Mouse (Mus musculus) 3T3-L1 (cell line): ENCODE results near the gene Adgrg1.

ENCODE experiments used
- DNase-seq: peaks from one replicate; pipeline ENCODE4 v3.0.0-alpha.2; 2015; ENCODE audit warnings: low read depth, low spot score

Adgrg1 gene

DNA sequence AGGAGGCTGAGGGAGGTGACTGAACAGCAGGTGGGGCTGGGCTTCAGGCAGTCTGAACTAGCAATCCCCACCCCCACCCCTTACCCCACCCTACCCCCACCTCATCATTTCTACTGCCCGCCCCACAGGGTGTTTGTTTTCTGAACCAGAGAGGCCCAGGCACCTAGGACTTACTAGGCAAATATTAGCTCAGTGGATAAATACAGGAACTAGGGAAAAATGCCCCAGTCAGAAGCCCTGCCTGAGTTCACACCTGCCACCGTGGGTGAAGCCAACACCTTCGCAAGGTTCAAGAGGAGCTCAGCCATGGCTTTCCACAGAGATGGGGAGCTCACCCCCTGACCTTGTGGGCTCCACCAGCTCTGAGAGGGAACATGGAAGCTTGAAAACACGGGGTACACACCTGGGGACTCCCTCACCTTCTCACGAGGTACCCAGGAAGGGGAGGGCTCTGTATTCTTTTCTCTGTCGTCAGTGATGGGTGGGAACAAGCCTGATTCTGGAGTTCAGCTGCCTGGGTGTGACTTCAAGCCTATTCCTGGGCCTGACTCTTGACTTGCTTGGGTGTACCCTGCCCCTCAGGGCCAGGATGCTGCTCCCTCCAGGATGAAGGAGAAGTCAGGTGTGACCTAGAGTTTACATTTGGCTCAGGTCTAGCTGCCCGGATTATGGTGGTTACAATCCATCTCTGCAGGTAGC is at the start of gene Adgrg1:
Gene Adgrg1, plus strand, starts transcription at position 285 of the 699 bp plus-strand sequence.
- no peak for DNase-seq

DNA sequence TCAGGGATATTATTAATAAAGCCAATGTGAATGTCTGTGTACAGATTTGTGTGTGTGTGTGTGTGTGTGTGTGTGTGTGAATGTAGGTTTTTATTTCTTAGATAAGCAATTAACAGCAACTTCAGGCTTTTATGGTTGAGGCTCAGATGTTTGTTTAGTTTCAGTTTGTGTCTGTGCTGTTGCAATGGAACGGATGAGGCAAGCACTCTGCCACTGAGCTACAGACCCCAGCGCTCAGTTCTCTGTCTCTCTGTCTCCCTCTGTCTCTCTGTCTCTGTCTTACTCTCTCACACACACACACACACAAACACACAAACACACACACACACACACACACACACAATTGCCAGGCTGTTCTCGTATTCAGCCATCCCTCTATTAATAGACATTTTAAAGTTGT is 46.3 kb upstream of the Adgrg1 start:
- DNase-seq: no peak

DNA sequence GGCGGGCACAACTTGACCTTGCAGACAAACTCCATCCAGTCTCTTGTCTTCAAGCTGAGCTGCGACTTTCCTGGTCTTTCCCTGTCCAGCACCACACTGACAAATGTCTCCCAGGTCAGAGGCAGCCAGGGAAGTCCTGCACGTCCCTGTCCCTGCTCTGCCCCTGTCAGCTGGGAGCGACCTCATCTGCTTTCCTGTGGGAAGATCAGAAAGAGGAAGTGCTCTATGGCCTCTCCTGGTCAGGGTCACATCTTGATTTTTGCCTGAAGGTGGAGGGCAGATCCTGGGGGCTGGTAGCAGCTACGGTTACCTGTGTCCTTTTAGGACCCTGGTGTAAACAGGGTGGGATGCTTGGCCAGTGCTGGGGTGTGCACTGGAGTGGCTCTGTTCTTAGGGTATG is 40.6 kb upstream of the Adgrg1 start:
- no peak for DNase-seq

DNA sequence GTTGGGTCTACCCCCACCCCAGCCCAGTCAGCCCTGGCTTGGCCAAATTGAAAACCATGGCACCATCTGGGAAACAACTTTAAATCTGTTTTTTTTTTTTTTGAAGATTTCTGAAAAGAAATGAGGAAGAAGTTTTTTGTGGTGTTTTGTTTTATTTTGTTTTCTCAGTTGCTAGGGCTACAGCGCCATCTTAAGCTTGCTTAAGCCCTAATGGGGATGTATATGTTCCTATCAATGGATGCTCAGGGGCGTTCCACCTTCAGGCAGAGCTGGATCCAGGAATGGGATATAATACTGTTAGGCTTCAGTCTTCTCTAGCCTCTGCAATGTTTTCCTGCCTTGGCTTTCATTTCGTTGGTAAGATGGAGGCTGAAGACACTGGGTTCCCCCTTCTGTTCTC is 39.4 kb upstream of the Adgrg1 start:
- DNase-seq: no peak

DNA sequence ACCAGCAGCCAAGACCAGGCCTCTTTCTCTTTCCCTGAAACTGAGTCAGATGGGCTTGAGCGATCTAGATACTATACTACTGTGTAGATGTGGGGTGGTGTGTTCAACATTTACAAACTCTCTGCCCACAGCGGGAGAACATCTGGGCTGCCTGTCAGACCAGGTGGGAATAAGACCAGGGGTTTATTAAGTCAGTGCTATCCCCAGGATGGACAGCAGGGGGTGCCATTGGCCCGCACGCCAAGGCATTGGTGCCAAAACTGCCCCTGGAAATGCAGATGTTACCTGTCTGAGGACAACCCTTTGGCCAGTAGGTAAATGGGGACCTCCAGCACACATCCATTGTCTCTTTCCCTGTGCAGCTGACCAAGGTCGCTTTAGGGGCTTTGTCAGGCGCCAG is 32.0 kb upstream of the Adgrg1 start:
- peak; percentile 68 for DNase-seq

DNA sequence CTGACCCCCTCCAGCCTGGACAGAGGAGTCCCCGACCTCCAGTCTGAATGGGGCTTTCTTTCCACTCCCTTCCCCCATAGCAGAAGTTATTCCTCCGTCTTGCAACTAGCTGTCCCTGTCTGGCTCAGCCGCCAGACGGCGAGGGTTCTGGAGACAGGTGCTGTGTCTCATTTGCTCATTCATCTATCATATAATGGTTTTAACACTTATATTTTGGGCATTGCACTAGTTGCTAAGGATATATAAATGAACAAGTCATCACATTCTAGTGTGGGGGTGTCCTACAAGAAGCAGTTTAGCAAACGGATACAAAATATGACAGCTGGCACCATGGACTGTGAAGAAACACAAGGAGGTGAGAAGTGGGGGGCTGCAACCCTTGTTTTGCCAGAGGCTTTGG is 29.4 kb upstream of the Adgrg1 start:
- DNase-seq: no peak

DNA sequence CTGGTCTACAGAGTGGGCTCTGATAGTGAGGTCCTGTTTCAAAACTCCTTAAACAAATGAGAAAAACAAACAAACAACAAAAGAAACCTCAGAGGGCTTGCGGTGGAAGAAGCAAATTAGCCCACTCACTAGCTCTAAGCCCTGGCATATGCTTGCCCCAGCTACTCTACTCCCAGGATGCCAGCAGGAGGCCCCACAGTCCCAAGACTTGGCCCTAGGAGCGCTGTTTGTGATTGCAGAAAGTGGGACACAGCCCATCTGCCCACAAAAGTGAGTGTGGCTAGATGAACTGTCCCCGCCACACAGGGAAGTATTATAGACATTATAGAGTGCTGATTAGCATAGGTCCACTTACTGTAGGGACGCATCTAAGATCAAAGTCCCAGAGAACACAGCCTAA is 26.1 kb upstream of the Adgrg1 start:
- no peak for DNase-seq

DNA sequence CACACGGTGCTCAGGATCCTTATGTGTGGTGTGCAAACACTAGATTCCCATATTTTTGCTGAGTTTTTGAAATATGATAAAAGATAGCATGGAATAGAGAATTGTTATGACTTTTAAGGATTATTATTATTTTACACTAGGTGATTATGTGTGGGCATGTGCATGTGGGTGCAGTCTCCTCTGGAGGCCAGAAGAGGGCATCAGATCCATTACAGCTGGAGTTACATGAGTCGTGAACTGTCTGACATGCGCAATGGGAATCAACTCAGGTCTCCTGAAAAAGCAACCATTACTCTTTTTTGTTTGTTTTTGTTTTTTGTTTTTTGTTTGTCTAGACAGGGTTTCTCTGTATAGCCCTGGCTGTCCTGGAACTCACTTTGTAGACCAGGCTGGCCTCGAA is 25.5 kb upstream of the Adgrg1 start:
- peak; percentile 19 for DNase-seq

DNA sequence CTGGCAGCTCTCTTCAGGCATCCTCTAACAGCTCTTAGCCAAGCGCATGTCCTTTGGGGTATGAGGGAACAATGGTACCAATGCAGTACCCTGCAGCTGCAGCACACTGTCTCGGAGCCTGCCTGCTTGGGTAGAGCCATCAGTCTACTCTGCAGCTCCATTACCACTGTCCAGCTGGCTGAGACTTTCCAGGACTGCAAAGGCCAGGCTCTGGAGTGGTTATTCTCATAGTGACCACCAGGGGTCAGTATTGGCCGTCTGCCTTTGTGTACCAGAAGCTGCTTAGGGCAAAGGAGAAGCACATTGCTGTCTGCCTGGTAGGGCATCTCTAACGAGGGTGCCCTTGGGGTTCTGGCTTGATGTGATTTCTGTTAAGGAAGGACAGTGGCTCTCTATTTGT is 24.5 kb upstream of the Adgrg1 start:
- peak; percentile 89 for DNase-seq

DNA sequence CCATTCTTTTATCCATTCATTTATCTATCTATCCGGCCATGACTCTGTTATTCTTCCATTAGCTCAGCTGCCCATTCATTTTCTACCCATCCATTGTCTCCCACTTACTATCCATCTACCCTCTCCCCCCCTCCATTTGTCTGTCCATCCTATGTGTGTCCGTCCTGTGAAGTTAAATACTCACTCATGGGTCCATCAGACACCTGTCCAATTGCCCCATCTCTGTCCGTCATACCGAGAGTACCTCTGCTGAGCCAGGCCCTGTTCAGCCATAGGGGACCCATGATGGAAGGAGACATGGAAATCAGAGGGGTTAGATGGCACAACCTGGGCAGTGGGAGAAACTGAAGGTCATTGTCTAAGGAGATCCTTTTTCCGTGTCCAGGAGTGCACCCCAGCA is 24.1 kb upstream of the Adgrg1 start:
- DNase-seq: no peak

DNA sequence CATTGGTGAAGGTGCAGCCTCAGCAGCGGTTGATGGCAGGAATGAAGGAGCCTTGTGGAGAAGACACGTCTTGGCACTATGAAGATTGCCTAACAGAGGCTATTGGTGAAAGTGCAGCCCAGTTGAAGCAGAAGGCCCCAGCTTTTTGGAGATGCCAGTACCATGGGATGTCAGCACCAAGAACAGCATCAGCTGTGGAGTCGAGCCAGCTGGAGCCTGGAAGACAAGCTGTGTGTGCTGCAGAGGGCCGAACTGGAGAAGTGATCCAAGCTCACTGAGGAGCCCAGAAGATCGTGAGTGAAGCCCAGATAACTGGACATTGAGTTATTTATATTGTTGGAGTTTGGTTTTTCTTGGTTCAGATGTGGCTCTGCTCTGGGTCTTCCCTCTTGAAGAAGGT is 22.5 kb upstream of the Adgrg1 start:
- DNase-seq: peak; percentile 51

DNA sequence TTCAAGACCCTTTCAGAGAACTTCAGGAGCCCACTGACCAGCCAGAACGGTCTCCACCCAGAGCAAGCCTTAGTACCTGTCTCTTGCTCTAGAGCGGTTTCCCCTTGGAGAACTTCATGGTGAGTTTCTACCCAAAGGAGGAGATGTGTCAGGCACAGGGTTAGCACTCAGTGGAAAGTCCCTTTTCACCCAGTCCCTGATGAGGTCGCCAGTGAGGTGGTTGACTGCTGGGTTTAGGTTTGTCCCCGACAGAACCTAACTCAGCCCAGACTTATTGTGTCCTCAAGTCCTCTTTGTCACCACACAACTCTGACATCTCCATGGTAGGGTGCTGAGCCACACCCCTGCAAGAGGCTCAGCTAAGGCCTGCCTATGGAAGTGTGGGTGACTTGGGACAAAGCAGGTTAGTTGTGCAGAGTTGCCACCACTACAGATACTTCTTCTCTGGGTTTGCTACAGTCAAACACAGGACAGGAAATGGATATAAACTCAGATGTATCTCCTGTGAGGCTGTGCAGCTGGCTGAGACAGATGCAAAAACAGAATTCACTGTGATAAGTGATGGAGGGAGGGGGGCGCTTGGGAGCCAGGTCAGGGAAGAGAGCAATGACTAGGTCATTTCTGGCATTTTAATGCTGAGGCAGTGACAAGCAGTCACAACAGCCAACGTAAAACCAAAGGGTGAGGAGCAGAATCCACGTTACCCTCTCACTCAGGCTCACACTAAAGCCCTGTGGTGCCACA is 20.8 kb upstream of the Adgrg1 start:
- DNase-seq: no peak

DNA sequence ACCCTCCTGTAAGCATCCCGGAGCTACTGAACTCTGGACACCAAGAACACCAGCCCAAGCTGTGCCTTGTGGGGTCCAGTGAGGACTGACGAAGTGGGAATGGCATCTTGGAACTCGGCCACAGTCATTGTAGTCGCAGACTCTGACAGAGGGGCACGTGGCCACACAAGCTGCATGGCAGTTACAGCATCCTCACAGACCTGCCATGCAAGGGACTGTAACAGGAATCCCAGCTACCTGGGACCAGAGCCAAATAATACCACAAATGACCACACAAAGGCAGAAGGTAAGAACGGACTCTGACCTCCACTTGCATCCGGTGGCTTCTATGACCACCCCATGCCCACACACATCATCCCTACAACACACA is 20.2 kb upstream of the Adgrg1 start:
- DNase-seq: peak; percentile 10

DNA sequence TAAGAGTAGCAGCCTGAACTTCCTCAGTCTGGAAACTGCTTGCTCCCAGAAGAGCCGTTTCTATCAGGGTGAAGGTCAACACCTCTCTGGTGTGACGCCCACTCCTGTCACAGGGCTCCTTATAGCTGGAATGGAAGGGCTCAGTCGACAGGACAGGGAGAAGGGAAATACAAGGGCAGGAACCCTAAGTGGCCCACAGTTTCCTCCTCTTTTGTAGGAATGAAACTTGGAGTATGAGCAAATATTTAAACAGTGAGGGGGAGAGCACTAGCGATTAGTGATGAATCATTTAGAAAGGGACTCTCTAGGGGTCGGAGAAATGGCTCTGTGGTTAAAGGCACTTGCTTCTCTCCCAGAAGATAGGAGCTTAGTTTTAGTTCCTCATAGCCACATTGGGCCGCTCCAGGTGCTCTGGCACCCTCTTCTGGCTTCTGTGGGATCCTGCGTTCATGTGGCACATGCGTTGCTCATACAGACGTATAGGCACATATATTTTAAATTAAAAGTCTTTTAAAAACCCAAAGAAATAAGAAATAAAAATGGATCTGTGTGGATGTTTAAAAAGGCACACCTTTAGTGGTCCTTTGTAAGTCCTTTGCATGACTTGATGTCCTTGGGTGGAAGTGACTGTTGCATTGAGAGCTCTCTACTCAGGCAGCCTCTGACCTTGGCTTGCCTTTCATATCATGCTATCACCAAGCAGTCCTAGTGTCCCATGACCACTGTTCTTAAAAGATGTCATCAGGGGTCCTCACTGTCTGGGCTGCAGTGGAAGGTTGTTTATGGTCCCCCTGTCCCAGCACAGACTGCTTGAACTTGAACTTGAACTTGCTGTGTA is 19.4 kb upstream of the Adgrg1 start:
- DNase-seq: peak; percentile 67

DNA sequence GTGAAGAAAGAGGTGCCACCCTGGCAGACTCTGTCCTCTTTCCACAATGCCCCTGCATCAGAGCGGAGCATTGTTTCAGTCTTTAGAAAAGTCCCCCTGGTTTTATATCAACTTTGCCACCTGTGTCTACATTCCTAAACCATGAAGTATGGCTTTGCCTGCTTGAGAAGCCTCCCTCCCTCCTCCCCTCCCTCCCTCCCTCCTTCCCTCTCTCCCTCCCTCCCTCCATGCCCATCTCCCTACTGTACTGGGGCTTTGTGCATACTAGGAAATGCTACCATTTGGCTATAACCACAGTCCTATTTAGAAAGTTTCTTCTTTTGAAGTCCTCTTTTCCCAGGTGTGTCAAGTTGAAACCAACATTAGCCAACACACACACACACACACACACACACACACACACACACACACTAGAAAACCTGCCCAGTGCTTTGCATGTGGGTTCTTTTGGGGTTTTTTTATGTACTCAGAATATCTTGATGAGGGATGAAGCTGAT is 18.4 kb upstream of the Adgrg1 start:
- no peak for DNase-seq

DNA sequence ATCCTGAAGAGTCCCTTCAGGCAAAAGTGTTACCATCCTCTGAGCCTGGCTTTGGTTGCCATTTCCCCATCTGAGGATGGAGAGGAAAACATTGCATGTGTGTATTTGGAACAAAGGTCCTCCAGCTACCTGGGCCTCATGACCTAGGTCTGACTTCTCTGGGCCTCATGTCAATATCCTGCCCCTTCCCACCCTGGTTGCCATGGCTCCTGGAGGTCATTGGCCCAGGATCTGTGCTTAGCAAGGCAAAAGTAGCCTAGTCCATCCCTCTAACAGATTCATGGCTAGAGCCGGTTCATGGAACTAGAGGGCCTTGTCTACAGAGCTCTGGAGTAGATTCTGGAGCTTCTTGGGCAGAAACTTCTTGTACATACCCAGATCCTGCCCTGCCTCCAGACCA is 12.3 kb upstream of the Adgrg1 start:
- DNase-seq: no peak

DNA sequence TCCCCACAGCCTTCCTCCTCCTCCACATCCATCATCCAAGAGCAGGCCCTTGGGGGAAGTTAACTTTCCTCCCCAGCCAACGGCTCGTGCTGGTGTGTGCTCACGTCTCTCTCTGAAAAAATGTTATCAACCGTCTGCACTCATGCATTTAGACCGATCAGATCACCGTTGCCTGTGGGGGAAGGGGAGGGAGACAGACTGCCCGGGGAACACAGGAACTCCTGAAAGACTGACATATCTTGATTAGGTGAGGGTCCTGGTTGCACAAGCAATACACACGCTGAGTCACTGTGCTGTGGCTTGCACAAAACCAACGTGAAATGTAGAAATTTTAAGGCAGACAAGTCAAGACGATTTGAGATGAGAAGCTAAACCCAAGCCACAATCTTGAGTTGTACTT is 9.7 kb upstream of the Adgrg1 start:
- DNase-seq: no peak

DNA sequence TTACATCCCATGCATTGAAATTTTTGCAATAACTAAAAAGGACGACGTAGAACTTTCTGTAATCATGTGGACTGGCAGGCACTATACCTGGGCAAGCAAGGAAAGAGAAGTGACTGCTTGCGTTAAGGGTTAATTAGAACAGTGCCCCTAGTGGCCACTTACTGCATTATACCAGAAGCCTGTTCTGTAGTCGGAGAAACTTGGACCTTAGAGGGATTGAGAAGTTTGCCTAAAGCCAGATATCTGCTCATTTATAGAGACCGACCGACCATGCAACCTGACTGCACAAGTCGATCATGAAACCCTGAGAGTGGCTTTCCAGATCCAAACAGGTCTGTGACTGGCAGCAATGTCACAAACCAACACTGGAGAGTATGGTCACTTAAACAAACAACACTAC is 8.0 kb upstream of the Adgrg1 start:
- DNase-seq: peak; percentile 43

DNA sequence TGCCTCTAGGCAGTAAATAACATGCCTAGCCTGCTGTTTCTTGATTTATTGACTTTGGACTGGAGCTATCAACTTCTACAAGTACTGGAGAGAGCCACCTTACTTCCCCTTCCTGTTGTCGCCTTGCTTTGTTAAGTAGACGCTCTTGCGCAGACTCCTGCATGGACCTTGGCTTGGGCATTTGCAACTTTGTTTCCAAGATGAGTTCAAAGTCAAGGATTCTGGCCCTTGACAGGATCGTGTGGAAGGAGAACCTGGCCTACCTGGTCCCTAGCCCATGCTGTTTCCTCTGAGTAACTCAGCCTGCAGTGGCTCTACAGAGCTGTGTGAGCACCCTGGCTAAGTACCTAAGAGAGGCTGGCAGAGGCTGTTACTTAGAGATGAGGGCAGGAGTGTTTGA is 7.5 kb upstream of the Adgrg1 start:
- DNase-seq: no peak

DNA sequence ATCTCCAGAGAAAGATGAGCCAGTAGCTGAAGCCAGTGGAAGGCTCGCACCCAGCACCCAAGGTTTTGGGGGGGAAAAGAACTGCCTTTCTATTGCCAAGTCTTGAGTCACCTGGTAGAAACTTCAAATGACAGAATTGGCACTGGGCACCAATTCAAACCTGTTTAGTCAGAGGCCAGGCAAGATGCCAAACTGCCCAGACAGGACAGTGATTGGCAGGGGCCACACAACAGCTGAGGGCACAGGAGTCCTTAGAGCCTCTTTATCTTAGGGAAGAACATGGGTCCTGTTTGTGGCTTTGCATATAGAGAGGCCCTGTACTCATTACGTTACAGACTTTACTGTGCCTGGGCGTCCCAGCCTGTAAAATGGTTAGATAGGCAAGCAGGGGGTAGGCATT is 7.0 kb upstream of the Adgrg1 start:
- DNase-seq: peak; percentile 77

DNA sequence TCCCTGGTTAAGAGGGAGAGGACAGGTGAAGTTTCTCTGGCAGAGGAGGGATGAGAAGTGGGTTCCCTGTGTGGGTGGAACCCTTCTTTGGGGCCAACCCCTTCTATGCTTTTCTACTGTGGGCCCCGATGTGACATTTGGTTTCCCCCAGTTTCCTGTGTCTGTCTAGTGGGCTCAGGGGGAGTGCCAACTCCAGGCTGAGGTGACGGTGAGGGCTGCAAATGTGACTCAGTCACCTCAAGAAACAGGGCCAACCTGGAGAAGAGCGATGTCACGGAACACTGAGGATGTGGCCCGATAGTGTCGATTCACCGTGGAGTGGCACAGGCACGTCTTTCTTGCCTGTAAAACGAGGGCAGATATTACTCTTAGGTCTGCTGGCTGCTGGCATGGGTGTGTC is 1.3 kb upstream of the Adgrg1 start:
- DNase-seq: no peak

DNA sequence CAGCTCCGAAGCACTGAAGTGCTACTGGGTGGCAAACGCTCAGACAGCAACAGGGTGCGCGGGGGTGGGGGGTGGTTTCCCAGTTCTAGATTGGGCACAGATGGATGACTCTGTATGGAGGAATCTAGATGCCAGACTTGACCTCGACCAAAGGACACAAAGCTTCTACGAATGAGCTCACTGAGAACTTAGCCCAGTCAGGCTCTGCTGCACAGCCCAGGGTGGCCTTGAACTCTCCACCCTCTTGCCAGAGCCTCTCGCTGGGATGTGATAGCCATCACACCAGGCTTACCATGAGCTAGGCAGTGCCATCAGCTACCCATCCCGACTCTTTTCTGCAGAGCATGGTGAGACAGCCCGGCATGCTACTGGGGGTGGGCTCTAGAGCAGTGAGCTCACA is 765 bp upstream of the Adgrg1 start:
- no peak for DNase-seq
